Mouse (Mus musculus) adrenal gland, adult 8-10 months (tissue): ENCODE results near the gene Kansl2. TPM values are rescaled to one million over a fixed set of nuclear protein-coding genes. Genes with fewer than 3 reads are reported as not detected.
A peak's percentile ranks its signal among the peaks of the same experiment; 100 is the strongest.

Source experiments
- DNase-seq: peaks from one replicate; pipeline ENCODE4 v3.0.0; 2022
- total RNA-seq, 4 experiments: library from RNA; stranded (reverse); gene quantifications; 2 replicates each; pipeline ENCODE4 v1.2.4; 2022

The Kansl2 gene
- 100 to 1,000 TPM in 2 of 4 experiments, 10 to 100 TPM in 2; 89.8 to 123 (median 106) TPM for total RNA-seq

DNA sequence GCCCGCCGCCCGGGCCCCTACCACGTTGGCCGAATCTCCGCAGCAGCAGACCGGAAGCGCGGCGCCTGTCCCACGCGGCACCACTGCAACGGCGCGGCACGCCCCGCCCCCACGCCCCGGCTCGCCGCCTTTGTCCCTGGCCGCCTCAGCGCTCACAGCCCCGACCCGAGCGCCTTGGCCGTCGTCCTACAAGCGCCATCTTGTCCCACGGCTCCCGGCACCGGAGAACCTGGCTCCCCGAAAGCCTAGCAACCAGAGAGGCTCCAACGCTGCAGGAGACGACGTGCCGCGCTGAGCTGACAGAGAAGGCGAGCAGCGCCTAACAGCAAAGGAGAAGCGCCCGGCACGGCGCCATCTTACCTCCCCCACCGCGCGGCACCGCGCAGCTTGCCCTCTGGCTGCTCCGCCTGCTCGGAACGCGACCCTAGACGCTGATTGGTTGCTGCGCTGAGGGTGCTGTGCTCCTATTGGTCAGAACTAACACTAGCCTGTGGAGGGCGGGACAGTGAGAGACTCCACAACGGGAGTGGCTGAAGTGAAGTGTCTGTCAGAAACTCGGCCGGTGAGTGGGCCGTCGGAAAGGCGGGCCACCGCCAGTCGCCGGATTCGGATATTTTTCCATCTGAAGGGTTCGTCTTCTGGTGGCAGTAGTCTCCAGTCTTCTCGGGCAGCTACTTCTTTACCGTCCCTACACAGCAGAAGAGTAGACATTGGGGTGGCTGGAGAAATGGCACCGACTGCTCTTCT lies at the start of gene Kansl2:
Gene Kansl2, minus strand, starts transcription at position 384 of the 747 bp plus-strand sequence.
- peak; percentile 98 for DNase-seq

DNA sequence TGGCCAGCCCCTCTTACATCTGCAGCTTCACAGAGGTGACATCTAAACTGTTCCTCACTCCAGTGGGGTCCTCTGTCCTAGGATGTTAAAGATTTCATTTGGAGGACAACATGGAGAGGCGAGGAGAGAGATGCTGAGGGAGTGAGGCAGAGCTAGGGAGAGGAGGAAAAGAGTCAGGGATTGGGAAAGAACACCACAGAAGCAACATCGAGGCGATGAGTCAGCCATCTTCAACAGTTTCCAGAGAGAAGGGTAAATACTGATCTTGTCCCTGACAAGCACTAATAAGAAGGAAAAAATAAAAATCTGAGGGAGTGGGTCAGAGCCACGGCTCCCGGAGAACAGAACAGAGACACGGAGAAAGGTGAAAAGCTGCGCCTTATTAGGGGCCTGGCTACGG lies 48.9 kb upstream of the Kansl2 start:
- no peak for DNase-seq

DNA sequence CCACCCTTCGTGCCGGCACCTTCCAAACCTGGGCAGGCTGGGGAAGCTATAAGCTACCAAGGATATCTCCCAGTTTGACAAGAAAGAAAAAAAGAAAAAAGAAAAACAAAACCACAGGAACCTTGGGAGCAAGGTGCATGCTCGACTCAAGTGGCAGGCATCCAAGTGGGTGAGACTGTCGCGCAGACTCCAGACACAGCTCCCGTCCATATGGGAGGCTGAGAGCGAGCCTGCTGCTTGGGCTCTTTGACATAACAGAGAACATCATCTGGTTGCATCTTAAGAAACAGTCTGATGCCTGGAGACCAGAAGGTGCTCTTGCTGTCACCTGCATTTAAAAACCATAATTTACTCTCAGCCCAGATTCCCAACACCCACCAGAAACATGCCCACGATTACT lies 48.3 kb upstream of the Kansl2 start:
- DNase-seq, result no peak

DNA sequence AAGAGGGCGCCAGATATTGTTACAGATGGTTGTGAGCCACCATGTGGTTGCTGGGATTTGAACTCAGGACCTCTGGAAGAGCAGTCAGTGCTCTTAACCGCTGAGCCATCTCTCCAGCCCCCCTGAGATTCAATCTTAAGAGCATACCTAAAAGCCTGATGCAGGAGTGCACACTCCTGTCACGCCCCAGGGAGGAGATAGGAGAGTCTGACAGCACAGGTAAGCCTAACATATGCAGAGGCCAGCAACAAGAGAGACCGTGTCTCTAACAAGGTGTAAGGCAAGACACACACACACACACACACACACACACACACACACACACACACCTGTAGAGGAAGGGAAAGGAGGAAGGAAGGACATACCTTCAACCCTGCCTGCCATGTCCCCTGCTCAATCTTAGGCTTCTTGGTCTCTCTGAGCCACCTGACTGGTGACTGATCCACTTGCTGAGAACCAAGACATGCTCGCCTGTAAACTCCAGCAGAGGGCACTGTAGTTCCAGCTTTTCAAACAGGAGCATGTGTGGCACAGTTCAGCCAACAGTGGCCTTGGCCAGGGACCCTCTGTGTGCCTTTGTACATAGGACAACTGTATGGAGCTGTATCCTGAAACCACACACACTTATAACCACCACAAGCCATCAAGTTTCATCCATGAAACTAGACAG lies 45.9 kb upstream of the Kansl2 start:
- peak; percentile 51 for DNase-seq

DNA sequence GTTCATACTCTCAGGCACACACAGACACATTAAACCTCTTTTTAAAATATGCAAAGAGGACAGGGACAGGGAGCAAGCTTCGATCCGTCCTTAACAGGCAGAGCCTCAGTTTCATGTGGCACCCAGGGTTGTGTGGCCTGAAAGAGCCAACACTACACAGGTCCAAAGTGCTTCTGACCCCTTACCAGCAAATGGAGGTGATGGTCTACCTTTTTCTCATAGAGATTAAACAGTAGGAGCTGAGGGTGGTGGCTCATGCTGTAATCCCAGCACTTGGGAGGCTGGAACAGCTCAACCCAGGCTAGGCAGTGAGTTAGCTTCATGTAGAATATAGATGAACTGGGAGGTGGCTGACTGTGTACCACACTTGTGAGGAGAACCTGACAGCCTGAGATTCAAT lies 45.2 kb upstream of the Kansl2 start:
- no peak for DNase-seq

DNA sequence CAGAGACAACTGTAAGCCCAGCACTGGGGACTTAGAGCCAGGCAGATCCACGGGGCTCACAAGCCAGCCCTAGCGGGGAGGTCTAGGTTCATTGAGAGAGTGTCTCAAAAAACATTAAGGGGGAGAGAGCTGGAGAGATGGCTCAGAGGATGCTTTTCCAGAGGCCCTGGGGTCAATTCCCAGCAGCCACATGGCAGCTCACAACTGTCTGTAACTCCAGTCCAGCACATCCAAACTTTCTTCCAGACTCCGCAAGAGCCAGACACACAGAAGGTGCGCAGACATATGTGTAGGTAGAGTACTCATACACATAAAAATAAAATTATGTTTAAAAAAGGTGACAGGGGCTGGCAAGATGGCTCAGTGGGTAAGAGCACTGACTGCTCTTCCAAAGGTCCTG lies 39.2 kb upstream of the Kansl2 start:
- DNase-seq, result no peak

DNA sequence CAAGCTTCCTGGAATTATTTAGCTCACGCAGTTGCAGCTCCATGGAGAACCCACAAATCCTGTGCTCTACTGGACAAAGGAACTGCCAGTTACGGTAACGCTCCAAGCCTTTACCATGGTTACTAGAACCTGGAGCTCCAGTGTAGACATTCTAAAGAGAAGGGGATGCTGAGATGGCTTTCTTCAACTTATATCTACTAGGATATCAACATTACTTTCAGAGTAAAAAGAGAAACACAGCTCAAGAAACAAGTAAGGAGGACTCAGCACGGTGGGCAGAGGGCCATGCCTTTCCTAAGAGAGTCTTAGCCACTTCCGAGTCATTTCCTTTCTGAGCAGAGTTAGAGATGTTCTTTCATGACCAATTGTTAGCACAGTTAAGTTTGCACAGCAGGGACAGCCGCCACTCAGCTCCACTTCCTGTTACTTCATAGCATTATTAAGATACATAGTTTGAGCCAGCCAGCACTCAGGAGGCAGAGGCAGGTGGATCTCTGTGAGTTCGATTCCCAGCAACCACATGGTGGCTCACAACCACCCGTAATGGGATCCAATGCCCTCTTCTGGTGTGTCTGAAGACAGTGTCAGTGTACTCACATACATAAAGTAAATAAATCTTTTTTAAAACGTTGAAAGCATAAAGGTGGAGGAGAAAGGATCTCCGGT lies 36.9 kb upstream of the Kansl2 start, which contains the start of the genes Ccnt1 and 4930415O20Rik:
Gene Ccnt1, minus strand, starts transcription at position 51 of the 666 bp plus-strand sequence.
Gene 4930415O20Rik, plus strand, starts transcription at position 132 of the 666 bp plus-strand sequence.
- no peak for DNase-seq

DNA sequence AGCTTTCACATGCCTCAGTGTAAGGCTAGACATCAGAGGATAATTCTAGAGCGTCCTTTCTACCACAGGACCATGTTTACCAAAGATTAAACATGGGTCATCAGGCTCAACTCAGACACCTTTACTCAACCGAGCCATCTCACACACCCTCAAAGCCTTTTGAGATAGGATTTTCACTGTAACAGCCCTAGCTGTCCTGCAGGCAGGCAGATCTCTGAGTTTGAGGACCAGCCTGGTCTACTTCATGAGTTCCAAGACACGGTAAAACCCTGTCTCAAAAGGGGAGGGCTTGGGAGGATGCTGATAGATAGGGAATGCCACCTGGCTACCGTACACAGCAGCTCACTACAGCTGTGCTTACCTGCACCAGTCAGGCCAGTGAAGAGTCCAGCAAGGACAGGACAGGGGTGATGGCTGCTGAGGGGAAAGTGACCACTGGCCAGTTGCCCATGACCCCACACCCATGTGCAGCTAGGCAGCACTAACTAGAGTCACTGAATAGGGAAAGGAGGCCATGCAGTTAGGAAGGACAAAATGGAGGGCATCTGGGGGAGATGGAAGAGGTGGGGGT lies 35.8 kb upstream of the Kansl2 start:
- DNase-seq, result no peak

DNA sequence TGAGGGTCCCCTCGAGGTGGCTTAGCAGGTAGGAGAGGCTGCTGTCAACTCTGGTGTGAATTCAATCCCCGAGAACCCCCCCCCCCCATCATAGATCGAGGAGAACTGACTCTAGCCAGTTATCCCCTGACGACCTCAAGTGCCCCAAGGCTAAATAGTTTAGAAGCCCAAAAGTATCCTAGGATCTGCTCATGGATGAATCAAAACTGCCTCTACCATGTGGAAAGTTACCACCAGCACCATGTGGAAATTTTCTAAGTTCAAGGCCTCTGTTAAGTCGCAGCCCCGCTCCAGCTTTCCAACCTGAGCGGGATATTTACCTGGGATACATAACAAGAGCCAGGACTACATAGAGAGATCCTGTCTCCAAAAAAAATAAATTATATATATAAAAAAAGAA lies 35.2 kb upstream of the Kansl2 start:
- DNase-seq, result no peak

DNA sequence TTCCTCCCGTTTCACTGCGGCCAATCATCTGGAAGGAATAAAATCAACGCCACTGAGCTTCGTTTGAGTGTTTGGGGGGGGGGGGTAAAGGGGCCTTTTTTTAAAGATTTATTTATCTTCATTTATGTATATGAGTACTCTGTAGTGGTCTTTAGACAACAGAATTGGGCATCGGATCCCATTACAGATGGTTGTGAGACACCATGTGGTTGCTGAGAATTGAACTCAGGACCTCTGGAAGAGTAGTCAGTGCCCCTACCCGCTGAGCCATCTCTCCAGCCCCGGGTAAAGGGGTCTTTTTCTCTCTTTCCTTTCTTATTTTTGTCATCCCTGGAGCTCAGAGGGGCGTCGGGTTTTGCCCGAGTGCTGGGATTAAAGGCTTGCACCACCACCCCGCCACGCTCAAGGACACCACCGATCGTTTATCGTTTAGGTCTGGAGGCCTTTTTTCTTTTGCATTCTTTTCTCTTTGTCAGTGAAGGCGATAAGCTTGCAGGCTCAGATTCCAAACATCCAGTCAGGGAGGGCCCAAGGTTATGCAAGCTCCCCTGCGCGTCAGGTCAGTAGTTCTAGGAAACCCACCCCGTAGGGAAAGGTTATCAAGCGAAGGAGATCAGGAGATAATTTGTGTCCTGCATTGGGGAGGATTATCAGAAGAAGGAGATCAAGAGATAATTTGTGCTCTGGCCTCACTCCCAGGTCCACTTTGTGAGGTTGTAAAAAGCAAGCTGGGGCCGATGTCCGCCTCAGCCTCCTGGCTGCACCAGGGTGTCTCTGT lies 34.4 kb upstream of the Kansl2 start:
- peak; percentile 38 for DNase-seq

DNA sequence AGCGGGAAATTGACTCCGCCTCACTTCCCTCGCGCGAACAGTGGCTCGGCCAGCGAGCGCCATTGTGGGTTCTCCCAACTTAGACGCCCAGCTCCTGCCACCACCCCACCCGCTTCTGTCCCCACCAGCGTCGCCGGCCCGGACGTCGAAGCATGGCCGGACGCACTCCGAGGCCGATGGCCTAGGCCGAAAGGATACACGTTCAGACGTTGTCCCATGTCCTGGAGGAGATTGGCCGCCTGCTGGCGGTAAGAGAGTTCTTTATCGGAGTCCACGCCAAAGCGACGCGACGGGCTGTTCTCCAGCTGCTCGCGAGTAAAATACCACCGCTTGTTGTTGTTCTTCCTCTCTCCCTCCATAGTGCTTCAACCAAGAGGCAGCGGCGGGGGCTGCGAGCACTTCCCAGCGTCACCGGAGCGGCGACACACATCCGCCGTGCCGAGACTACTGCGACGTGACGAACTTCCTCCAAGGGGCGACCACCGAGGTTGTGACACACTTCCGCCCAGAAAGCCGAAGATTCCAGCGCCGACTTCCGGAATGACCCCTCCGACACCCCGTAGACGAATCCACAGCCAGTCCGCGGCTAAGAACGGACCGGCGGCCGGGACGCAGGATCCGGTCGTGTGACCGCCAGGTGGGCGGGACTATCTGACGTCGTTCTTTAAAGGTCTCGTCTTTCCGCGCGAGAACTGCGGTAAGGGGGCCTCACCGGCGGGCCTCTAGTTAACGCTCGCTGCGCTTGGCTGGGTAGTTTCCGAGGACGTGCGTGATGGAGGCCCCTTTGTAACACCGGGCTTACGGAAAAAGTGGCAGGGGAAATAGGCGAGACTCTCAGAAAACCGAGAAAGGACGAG lies 33.4 kb upstream of the Kansl2 start:
- DNase-seq, result peak; percentile 99

DNA sequence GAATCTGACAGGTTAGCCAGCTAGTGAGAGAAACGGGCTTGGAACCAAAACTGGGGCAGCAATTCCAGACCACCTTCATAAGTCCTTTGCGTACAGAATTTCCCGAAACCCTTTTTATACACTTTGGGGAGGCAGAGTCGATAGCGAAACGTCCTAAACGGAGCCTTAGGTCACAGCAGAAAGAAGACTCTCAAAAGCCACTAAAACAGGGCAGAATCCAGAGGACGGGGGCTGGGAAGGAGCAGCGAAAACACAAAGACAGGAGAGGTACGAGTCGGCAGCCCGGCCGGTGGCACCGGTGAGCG lies 32.9 kb upstream of the Kansl2 start:
- DNase-seq, result no peak

DNA sequence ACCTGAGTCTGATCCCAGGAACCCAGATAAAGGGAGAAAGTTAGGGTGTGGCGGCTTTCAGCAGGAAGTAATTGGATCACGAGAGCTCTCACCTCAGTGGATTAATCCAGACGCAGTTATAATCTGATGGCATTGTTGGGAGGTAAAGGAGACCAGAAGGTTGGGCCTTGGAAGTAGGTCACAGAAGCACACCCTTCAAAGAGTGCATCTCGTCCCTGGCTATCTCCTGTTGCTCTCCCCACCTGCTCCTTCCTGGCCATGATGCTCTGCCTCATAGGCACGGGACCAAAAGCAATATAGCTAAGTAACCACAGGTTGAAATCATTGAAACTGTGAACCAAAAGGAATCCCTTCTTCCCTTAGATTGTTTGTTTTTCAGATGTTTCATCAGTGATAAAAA lies 23.1 kb upstream of the Kansl2 start:
- DNase-seq, result no peak

DNA sequence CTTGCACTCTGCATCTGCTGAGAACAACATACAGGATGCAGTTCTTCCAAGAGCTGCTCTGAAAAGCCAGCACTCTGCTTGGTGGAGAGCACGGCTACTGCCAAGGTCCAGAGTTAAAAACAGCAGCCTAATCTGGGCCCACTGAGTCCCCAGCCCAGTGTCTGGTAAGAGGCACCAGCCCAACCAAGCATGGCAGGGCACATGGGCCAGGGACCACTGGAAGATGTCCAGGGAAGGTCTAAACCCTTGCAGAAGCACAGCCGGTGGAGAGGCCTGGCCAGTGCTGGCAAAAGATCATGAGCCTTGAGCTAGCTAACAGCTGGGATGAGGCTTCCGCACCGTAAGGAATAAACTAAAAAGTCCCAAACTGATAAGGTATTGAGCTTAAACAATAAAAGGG lies 21.8 kb upstream of the Kansl2 start:
- DNase-seq, result no peak

DNA sequence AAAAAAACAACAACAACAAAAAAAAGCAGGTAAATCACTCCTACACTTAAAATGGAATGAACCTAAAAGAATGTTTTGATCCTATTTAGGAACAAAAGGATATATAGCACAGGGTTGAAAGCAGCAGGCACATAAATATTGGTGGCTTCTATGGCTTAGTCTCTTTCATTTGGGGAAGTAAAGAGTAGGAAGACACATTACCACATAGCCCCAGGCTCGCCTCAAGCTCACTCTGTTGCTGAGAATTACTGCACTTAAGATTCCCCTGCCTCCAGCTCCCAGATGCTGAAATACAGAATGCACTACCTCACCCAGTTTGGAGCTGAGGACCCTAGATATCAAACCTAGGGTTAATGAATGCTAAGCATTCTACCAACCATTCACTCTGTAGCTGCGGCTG lies 18.7 kb upstream of the Kansl2 start:
- DNase-seq, result no peak

DNA sequence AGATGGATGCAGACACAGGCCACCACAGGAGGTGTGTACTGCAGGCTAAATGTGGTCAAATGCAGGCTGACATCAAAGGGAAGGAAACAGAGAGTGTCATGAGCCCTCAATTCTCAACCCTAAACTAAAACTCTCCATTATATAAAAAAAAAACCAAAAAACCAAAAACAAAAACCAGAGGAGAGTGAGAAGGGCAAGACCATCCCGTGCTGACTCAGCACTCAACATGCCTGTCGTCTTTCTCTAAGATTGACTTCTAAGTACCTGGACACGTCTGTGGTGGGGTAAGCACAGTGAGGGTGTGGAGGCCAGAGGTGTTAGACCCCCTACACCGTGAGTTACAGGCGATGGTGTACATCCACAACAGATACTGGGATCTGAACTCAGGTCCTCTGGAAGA lies 12.8 kb upstream of the Kansl2 start:
- no peak for DNase-seq

DNA sequence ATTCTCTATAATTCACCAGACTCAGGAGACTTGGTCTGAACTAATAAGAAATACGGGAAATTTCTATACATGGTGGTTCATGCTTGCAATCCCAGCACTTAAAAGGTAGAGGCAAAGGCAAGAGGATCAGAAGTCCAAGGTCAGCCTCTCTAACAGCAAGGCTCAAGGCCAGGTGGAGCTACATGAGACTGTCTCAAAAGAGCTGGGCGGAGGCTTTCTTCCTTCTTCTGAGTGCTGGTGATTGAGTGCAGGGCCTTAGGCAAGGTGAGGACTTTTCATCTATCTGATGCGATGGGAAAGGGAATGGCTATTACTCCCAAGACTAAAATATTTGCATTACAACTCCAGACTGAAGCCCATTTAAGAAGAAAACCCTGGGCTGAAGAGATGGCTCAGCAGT lies 11.1 kb upstream of the Kansl2 start:
- no peak for DNase-seq

DNA sequence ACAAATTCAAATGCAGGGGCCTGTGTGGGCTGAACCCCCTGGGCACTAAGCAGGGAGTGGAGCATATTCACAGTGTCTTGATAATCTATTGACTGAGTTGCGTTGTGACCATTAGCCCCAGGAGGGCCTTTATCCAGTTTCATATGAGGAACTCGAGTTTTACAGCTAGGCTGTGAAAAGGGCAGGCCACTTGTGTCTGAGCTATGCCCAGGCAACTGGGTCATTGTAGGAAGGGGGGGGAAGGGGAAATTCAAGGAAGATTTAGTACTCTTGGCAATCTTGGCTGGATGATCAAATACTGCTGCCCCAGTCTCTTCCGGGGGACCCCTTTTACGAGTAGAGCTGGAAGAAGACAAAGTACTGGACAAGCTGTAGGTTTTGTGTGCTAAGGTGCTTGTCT lies 9.3 kb upstream of the Kansl2 start:
- DNase-seq, result no peak

DNA sequence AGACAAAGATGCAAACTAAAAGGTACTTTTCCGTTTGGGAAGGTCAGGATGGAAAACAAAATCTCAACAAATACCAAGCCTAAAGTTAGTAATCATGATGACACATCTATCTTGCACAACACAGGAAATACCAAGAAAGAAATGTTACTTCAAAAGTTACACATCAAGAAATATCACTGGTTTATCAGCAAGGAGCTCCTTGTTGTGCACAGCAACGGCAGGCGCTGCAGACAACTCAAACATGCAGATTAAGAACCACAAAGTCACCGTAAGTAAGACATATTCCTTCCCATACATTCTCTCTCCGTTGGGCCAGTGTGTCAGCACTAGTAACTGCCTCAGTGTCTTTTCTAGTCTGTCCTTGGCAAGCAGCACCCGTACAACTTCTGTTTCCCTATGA lies 7.0 kb upstream of the Kansl2 start:
- DNase-seq, result no peak

DNA sequence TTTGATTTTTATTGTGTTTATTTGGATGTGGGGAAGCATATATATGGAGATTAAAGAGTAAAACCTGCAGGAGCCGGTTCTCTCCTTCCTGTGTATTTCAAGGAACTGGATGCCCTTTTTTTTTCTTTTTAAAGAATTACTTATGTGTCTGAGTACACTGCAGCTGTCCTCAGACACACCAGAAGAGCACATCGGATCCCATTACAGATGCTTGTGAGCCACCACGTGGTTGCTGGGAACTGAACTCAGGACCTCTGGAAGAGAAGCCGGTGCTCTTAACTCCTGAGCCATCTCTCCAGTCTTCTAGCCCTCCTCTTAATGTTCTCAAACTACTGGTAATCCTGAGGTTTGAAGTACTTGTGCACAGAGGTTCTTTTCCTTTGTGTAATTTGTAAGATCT lies 3.9 kb upstream of the Kansl2 start:
- DNase-seq, result no peak

DNA sequence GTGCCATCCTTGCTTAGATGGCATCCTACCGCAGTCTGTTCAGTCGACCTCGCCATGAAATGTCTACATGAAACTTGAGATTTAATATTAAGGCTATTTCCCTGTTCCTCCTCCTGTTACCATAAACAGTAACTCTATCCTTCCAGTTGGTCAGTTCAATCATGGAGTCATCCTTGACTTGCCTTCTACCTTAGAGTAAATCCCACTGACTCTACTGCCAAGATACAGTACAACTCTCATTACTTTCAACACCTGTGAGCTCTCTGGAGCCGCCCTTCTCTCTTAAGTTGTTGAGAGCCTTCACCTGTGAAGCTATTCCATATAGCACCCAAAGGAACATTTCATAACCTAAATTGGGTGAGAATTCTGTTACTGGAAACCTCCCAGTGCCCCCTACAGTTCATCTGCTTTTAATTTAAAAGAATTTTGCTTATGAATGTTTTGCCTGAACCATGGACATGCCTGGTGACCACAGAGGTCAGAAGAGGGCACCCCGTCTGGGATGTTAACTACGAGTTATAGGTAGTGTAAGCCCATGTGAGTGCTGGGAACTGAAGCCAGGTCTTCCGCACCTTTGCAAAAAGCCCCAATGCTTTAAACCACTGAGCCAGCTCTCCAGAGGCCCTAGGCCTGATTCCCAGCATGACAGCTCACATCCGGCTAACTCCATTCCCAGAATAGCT lies 2.9 kb upstream of the Kansl2 start:
- no peak for DNase-seq
